Mouse (Mus musculus) forelimb bud, embryonic 11.5 days (tissue): ENCODE data around the gene Aldh1a7.
"Not testable (repeated sequence)": the region's sequence is repeated elsewhere in the genome, so short reads cannot be mapped to it uniquely, and the experiment has no call there.

ENCODE experiments used
- DNase-seq: peaks from one replicate; pipeline ENCODE4 v3.0.0-alpha.2; 2012; ENCODE audit warnings: low read depth, low spot score

The Aldh1a7 gene

DNA sequence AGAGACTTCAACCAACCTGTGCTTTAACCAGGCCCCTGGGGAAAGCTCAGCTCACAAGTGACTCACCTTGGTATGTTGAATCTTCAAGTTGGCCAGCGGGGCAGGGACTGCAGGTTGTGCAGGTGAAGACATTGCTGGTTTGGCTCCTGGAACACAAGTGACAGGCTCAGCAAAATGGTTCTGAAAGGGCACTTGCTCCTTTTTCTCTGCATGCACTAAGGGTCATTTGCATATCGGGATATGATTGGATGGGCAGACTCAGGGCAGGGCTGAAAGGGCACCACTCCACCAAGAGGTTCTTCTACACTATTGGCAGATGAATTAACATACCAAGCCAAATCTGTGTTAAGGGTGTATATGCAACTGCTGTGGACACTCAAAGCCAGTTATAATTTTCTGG, at the start of gene Aldh1a7:
Gene Aldh1a7 (minus strand): TSS at position 182 of the 400 bp plus-strand sequence.
- DNase-seq: no peak

DNA sequence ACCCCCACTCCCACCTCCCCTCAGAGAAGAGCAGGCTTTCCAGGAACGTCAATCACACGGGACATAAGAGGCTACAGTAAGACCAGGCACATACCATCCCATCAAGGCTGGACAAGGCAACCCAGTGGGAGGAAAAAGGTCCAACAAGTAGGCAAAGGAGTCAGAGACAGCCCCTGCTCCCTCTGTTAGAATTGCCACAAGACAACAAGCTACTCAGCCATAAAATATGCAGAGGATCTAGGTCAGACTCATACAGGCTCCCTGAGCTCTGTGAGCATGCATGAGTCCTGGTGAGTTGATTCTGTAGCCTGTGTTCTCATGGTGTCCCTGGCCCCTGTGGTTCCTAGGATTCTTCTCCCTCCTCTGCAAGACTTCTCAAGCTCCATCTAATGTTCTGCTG, 48.3 kb upstream of the Aldh1a7 start:
- DNase-seq: no peak

DNA sequence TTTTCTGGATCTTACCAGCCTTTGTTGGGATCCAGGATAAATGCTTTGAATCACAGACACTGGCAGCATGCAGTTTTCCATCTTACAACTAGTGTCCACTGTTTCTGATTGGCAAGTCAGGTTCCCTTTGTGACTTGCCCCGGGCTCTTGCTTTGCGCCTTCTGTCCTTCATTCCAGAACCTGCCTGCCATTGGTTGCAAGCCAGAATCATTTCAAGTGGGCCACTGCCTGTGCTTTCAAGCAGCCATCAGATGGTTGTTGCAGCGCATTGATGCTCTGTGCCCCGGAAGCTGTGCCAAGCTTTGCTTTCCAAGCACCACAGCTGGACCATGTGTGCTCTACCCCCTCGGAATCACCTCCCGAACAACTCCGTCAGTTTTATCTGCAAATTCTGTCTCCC, 46.6 kb upstream of the Aldh1a7 start:
- no peak for DNase-seq

DNA sequence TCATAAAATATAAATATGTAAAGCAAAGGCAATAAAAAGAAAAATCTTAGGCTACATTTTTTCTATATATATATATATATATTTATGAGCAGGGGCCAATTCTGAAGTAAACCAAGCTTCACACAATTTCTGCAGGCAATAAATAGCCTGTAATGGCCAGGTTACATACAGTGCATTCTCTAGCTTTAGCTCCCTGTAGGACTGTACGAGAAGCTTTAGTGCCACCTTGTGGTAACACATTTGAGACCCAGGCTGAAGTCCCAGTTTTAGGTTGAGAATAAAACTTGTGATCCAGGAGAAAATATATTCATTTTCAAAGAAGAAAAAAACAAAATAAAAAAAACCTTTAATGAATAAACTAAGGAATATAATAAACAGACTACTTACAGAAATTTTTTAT, 36.9 kb upstream of the Aldh1a7 start:
- DNase-seq: peak; percentile 51

DNA sequence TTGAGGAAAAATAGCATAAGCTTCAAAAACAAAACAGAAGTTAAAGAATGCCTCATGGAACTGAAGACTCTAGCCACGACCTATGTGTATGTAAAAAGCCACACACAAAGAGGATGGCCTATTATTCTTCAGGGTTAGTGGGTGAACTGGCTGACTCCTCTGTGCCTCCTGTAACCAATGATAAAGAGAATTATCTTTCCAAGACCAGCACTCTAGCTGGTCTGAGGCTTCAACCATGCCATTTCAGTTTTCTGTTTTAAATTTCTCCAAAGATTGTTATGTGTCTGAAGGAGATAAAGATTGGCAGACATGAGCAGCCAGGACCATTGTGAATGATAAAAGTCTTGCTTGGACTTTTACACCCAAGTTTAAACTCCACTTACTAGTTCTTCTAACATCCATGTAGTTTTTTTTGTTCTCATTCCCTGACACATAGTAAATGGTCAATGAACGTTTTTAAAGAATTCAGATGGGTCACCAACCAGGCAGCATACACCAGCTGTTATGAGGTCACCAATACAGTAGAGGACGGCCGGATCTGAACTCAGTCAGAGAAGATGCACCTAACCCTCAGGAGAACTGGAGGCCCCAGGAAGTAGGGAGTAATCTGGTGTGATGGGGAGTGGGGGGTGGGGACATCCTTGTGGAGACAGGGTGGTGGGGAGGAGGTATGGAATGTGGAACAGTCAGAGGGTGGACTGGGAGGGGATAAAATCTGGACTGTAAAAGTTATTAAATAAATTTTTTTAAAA, 34.5 kb upstream of the Aldh1a7 start:
- DNase-seq: no peak

DNA sequence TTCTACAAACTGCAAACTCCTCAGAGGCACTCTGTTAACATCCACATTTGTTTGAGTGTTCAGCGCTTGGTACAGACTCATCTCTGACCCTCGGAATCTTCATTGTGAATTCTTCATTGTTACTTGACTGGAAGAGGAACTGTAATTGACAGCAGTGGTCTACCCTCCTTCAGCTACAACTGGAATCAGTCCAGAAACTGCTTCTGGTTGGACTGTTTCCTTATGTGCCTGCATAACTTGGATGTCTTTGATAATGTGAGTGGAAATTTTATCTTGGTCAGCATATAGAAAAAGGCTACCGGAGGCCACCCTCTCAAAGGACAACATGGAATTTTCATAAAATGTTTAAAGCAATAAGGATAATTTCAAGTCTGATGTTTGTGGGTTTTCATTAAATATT, 33.8 kb upstream of the Aldh1a7 start:
- DNase-seq: no peak

DNA sequence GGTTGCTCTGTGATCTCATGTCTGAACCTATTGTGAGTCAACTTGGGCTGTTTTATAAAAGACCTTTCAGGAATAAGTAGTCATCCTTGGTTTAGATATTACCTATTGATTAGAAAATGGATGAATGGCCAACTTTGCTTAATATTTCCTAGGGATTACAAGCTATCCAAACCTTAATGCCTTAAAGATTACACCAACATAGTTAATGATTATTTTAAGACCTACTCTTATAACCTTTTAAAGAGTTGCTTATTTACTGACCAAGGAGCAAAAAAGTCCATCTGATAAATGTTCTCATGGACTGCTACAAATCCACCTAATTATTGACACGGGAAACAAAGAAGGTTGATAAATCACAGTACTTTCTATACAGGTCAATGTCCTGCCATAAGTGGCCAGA, 17.3 kb upstream of the Aldh1a7 start:
- no peak for DNase-seq

DNA sequence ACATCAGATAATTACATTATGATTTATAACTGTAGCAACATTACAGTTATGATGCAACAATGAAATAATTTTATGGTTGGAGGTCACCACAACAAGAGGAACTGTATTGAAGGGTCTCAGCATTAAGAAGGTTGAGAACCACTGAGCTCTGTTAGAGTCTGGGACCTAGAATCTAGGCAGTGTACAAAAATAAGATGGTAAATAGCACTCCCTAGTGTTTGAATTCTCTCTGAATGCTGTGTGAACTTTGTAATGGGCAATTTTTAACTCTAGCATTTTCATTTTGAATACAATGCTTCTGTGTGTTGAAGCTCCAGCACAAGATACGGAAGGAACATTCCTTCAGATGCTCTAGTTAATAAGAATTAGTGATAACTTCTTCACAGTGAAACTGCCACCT, 916 bp upstream of the Aldh1a7 start:
- DNase-seq: no peak

DNA sequence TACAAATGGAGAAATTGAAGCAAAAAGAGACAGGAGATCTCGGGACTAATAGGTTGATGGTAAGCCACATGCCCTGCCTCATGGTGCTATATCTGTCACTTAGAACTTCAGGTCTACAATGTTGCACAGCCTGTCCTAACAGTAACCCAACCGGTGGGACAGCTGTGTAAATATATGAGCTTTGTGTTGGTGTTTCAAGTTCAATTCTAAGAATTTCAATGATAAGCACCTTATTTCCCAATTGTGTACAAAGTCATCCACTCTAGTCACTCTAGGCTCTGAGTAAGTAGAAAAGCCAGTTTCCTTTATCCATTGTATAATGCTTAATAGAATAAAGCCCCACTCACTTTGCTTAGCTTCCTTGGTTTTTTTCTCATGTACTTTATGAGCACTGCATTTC, 4.4 kb downstream of the Aldh1a7 start:
- no peak for DNase-seq

DNA sequence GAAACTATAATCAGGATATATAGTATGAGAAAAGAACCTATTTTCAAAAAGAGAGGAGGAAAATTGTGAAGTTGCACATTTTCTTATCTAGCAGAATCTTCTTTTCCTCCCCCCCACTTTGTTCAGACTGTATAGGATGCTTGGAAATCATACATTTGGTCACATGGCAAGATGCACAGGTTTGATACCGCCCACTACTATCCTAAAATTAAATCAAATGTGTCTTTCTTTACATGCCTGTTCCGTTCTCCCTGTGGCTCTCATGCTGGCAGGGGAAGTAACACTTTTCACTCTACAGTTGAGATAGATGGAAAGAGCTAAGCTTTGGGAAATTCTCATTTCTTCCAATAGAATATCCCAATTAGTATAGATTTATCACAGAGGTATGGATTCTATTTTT, 7.1 kb downstream of the Aldh1a7 start:
- DNase-seq: no peak

DNA sequence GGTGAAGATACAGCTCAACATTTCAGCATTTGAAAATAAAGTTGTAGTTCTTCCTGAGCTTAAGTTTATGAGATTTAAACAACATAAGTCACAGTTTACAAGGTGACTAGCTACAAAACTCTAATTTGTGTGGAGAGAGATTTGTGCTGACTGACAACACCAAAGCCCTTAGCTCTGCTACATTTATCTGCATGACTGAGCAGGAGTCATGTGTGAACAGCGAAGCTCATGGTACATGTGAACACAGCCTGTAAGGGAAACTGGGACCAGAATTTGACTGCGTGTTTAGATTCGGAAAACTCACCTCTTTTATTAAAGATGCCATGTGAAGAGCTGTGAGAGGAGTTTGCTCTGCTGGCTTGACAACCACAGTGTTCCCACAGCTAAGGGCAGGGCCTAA, 11.7 kb downstream of the Aldh1a7 start:
- no peak for DNase-seq

DNA sequence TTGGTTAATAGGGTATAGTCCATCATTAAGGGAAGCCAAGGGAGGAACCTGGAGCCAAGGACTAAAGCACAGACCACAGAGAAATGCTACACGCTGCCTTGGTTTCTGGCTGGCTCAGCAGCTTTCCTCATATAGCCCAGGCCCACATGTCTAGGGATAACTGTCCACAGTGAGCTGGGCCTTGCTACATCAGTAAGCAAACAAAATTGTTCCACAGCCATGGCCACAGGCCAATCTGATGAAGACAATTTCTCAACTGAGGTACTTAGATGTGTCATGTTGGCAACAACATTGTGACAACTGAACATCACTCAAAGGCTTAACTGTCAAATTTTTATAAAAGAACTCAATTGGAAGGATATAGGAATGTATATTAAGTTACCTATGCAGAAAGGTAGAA, 12.3 kb downstream of the Aldh1a7 start:
- no peak for DNase-seq

DNA sequence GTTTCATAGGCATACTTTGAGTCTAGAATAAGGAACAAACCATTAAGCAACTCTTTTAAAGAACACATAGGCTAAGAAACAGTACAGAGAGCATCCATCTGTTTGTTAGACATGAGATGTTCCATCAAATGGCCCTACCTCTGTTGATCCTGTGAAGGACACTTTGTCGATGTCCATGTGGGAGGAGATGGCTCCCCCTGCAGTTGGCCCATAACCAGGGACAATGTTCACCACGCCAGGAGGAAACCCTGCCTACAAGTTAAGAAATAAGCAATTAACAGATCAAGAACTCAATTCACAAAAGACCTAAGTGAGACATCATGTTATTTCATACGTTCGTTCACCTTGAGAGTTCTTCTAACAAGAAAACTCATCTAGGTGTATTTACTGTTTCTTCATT, 12.8 kb downstream of the Aldh1a7 start:
- DNase-seq: no peak

DNA sequence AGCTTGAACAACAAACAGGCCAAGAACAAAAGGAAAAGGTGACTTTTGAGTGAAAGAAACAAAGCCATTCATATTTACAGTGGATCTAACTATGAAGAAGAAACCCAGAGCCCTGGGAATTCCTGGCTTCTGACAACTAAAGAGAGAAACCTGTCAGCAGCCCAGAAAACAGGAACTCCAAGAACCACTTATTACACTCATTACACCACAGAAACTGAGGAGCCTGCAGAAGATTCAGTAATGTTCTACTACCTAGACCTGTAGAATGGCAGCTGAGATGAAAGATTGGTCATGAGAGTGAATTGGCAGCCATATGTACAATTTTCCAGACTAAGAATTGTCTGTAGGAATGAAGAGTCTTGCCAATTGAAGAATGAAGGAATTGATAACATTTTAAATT, 20.2 kb downstream of the Aldh1a7 start:
- DNase-seq: no peak

DNA sequence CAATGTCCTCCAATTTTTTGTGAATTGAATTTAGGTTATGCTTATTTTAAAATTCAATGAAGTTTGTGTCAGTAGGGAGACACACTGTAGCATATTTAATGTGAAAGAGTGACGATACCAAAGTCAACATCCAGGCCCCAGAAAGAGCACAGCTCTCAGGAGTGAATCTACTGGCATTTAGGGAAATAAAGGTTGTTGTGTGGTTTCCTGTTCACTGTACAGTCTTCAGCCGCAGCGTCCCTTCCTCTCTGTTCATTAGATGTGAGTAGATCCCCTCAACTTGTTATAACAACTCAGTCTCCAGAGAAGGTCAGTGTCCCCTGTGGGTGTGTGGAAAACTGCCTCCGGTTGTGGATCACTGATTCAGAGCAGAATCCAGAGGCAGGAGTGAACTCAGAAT, 20.6 kb downstream of the Aldh1a7 start:
- DNase-seq: no peak

DNA sequence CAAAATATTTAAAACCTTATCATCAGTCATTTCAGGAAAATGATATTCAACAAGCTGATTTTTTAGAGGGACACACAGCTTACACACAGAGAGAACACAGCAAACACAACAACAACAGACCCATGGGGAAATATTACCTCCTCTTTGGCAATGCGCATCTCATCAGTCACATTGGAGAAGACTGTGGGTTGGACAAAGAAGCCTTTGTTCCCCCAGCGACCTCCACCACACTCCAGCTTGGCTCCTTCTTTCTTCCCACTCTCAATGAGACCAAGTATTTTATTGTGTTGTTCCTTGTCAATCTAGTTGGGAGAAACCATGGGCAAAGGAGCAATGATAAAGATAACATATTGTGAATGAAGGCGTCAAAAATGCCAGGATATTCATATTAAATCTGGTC, 25.3 kb downstream of the Aldh1a7 start:
- no peak for DNase-seq

DNA sequence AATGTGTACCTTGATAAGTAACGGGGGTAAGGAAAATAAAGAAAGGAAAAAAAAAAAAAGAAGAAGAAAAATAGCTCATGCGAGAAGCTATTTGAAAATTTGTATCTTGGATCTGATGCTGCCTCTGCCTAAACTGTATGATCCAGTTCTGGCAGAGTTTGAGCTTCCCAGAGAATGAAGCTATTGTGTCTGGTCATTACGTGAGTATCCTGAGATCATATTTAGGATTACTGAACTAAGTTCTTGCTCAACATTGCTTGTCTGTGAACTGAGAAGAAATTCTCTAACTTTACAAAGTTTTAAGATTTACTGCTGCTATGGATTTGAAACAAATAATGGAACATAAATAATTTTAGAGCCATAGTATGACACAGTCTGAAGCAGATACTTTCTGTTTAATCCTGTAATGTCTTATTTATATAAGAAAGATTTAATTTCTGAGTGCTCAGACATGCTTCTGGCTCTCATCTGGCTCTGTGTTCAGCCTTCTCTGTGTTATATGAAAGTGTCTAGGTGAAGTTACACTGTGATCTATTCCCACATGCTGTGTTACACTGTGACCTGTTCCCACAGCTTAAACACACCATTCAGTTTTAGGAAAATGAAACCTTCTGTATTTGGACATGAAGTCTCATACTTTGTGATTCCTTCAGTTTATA, 49.5 kb downstream of the Aldh1a7 start:
- no peak for DNase-seq

DNA sequence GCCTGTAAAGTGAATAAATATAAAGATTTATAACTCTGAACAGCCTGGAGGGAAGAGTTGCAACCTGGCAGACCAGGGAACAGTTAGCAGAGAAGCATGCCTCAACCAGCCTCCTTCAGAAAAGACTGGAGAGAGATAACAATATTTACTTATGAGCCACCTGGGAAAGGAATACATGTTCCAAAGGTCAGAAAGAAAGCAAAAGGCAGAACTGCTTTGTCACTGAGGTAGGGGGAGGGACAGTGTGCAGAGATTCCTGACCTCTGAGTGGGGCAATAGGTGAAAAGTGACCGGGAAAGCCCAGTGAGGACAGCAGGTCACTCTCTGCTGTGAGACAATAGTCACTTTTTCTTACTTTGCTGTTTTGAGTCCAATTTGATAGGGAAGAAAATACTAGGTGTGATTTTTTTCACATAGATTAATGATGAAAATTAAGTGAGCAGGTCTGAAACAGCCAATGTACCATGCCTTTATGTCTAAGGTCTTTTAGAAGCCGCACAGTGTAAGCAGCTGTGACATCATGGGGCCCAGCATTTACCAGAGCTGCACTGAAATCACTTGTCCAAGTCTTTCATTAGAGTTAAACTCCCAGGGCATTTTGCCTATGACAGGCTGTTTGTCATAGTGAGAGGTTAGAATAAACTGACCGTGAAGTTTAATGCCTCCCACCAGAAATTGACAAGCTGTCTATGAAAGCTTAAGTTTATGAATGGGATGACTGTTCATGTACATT, 73.1 kb downstream of the Aldh1a7 start:
- DNase-seq: peak; percentile 5

DNA sequence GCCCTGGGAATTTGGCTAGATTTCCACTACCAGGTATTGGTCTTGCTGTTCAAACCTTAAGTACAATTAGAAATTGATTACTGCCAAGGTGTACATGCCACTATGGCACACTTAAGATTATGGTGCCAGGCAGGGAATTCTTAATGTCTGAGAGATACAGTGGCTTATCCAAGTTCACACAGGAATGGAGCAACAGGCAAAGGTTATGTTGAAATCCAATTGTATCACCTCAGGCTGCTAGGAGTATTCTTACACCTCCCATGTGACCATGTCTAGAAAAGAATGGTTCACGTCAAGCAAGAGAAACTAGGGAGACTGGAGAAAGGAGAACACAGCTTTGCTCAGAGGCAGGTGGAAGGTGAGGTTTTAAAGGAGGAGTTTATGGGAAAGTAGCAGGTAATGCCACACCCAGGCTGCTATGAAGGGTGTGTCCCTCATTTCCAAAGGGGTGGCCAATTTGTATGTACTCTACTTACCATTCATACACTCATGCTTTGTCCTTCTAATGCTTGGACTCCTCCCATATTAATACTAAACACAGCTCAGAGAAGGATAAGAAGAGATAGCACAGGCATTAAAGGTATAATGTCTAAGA, 74.2 kb downstream of the Aldh1a7 start:
- no peak for DNase-seq

DNA sequence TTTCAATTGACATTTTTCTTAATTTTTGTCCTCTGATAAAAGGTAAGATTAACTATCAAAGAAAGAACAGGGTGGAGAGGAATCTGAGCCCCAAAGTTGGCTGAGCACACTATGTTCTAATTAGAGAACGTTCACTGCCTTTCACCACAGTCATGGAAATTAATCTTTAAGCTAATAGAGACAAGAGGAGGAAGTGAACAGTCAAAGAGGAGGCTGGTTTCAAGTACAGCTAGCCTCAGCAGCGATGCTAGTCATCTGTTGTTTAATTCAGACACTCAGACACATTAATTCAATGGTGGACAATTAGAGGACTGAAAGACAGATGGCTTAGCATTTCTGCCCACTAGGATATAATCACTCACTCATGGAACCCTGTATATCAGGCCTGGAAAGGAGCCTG, 77.4 kb downstream of the Aldh1a7 start:
- DNase-seq: no peak

DNA sequence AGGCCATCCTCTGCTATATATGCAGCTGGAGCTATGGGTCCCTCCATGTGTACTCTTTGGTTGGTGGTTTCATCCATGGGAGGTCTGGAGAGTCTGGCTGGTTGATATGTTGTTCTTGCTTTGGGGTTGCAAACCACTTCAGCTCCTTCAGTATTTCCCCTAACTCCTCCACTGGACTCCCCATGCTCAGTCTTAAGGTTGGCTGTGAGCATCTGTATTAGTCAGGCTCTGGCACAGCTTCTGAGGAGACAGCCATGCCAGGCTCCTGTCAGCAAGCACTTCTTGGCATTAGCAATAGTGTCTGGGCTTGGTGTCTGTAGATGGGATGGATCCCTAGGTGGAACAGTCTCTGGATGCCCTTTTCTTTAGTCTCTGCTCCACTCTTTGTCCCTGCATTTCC, 79.9 kb downstream of the Aldh1a7 start:
- DNase-seq: not testable (repeated sequence)

DNA sequence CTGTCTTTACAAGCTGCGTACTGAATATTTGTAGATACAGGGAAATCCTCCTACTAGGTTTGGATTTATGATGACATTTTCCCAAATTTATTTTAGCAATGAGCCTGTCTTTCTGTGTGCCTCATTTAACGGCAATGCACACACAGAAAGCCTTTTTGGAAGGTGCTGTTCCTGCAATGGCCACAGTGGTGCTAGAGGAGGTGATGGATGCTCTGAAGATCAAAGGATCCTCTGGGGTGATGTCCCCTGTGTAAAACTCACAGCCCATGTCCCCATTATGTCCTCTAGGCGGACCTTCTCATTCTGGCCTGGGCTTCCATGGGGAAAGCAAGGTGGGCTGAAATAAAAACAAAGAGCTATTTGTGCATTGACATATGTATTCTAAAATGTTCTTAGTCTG, 83.0 kb downstream of the Aldh1a7 start:
- DNase-seq: no peak
